Mouse (Mus musculus): ENCODE measurements around the gene Nfix. TPM values are rescaled to one million over a fixed set of nuclear protein-coding genes. Genes with fewer than 3 reads are reported as not detected.

Gene Nfix
- polyA plus RNA-seq (2014; fragmentation: Illumina TruSeq; extraction: RNeasy Lipid Tissue Mini Kit (QIAGEN cat#74804); ENCODE audit: low replicate concordance): 6.2 TPM

GRCm38 (mm10) chr8:84799999-84800831, at the start of gene Nfix:
TSS of gene Nfix (minus strand) at chr8:84800344.

GRCm38 (mm10) chr8:84846722-84847572, 46.8 kb upstream of the Nfix start, which contains the start of gene Calr:
TSS of gene Calr (minus strand) at chr8:84846934.

GRCm38 (mm10) chr8:84840248-84840999, 40.3 kb upstream of the Nfix start, which contains the start of gene Rad23a:
TSS of gene Rad23a (minus strand) at chr8:84840665.

GRCm38 (mm10) chr8:84831490-84831889, 31.3 kb upstream of the Nfix start, which contains the start of gene Gadd45gip1:
TSS of gene Gadd45gip1 (plus strand) at chr8:84831522.

GRCm38 (mm10) chr8:84822723-84823122, 22.6 kb upstream of the Nfix start, which contains the start of gene Dand5:
TSS of gene Dand5 (minus strand) at chr8:84822823.

GRCm38 (mm10) chr8:84722850-84723570, 77.1 kb downstream of the Nfix start, which contains the start of gene G430095P16Rik:
TSS of gene G430095P16Rik (plus strand) at chr8:84723007.

GRCm38 (mm10) chr8:84700941-84701911, 98.9 kb downstream of the Nfix start, which contains the start of gene Lyl1:
TSS of gene Lyl1 (plus strand) at chr8:84701457.

GRCm38 (mm10) chr8:84687705-84688100, 112.4 kb downstream of the Nfix start, which contains the start of gene Nacc1:
TSS of gene Nacc1 (minus strand) at chr8:84687862.

GRCm38 (mm10) chr8:84686191-84687002, 113.7 kb downstream of the Nfix start, which contains the start of gene Trmt1:
TSS of gene Trmt1 (plus strand) at chr8:84686307.

GRCm38 (mm10) chr8:84662581-84663065, 137.5 kb downstream of the Nfix start, which contains the start of gene Ier2:
TSS of gene Ier2 (minus strand) at chr8:84662852.

Other genes with a start within 250 kb of the Nfix start
- gene Ier2, start 137.5 kb downstream of the Nfix start, polyA plus RNA-seq (2014; fragmentation: Illumina TruSeq; extraction: RNeasy Lipid Tissue Mini Kit (QIAGEN cat#74804); ENCODE audit: low replicate concordance): 3.3 TPM
- gene Trmt1, start 114.0 kb downstream of the Nfix start, polyA plus RNA-seq (2014; fragmentation: Illumina TruSeq; extraction: RNeasy Lipid Tissue Mini Kit (QIAGEN cat#74804); ENCODE audit: low replicate concordance): 4.4 TPM
- gene Nacc1, start 112.5 kb downstream of the Nfix start, polyA plus RNA-seq (2014; fragmentation: Illumina TruSeq; extraction: RNeasy Lipid Tissue Mini Kit (QIAGEN cat#74804); ENCODE audit: low replicate concordance): 0.56 TPM
- not detected for gene Lyl1, start 98.9 kb downstream of the Nfix start, polyA plus RNA-seq (2014; fragmentation: Illumina TruSeq; extraction: RNeasy Lipid Tissue Mini Kit (QIAGEN cat#74804); ENCODE audit: low replicate concordance)
- gene G430095P16Rik, start 77.3 kb downstream of the Nfix start, polyA plus RNA-seq (2014; fragmentation: Illumina TruSeq; extraction: RNeasy Lipid Tissue Mini Kit (QIAGEN cat#74804); ENCODE audit: low replicate concordance): not detected
- 0.89 TPM for gene Dand5, start 22.5 kb upstream of the Nfix start, polyA plus RNA-seq (2014; fragmentation: Illumina TruSeq; extraction: RNeasy Lipid Tissue Mini Kit (QIAGEN cat#74804); ENCODE audit: low replicate concordance)
- gene Gadd45gip1, start 31.2 kb upstream of the Nfix start, polyA plus RNA-seq (2014; fragmentation: Illumina TruSeq; extraction: RNeasy Lipid Tissue Mini Kit (QIAGEN cat#74804); ENCODE audit: low replicate concordance): not detected
- 1.3 TPM for gene Rad23a, start 40.3 kb upstream of the Nfix start, polyA plus RNA-seq (2014; fragmentation: Illumina TruSeq; extraction: RNeasy Lipid Tissue Mini Kit (QIAGEN cat#74804); ENCODE audit: low replicate concordance)
- 432 TPM for gene Calr, start 46.6 kb upstream of the Nfix start, polyA plus RNA-seq (2014; fragmentation: Illumina TruSeq; extraction: RNeasy Lipid Tissue Mini Kit (QIAGEN cat#74804); ENCODE audit: low replicate concordance)
- 1.9 TPM for gene Farsa, start 56.6 kb upstream of the Nfix start, polyA plus RNA-seq (2014; fragmentation: Illumina TruSeq; extraction: RNeasy Lipid Tissue Mini Kit (QIAGEN cat#74804); ENCODE audit: low replicate concordance)
- gene Syce2, start 71.8 kb upstream of the Nfix start, polyA plus RNA-seq (2014; fragmentation: Illumina TruSeq; extraction: RNeasy Lipid Tissue Mini Kit (QIAGEN cat#74804); ENCODE audit: low replicate concordance): 10.3 TPM
- 33.1 TPM for gene Gcdh, start 93.6 kb upstream of the Nfix start, polyA plus RNA-seq (2014; fragmentation: Illumina TruSeq; extraction: RNeasy Lipid Tissue Mini Kit (QIAGEN cat#74804); ENCODE audit: low replicate concordance)
- gene Klf1, start 101.6 kb upstream of the Nfix start, polyA plus RNA-seq (2014; fragmentation: Illumina TruSeq; extraction: RNeasy Lipid Tissue Mini Kit (QIAGEN cat#74804); ENCODE audit: low replicate concordance): not detected
- 3.7 TPM for gene Dnase2a, start 108.2 kb upstream of the Nfix start, polyA plus RNA-seq (2014; fragmentation: Illumina TruSeq; extraction: RNeasy Lipid Tissue Mini Kit (QIAGEN cat#74804); ENCODE audit: low replicate concordance)
- gene Mast1, start 137.0 kb upstream of the Nfix start, polyA plus RNA-seq (2014; fragmentation: Illumina TruSeq; extraction: RNeasy Lipid Tissue Mini Kit (QIAGEN cat#74804); ENCODE audit: low replicate concordance): not detected
- not detected for gene Rtbdn, start 146.6 kb upstream of the Nfix start, polyA plus RNA-seq (2014; fragmentation: Illumina TruSeq; extraction: RNeasy Lipid Tissue Mini Kit (QIAGEN cat#74804); ENCODE audit: low replicate concordance)
- not detected for gene Gm49661, start 169.1 kb upstream of the Nfix start, polyA plus RNA-seq (2014; fragmentation: Illumina TruSeq; extraction: RNeasy Lipid Tissue Mini Kit (QIAGEN cat#74804); ENCODE audit: low replicate concordance)
- gene Prdx2, start 169.2 kb upstream of the Nfix start, polyA plus RNA-seq (2014; fragmentation: Illumina TruSeq; extraction: RNeasy Lipid Tissue Mini Kit (QIAGEN cat#74804); ENCODE audit: low replicate concordance): 14.6 TPM
- gene Rnaseh2a, start 169.4 kb upstream of the Nfix start, polyA plus RNA-seq (2014; fragmentation: Illumina TruSeq; extraction: RNeasy Lipid Tissue Mini Kit (QIAGEN cat#74804); ENCODE audit: low replicate concordance): 1.1 TPM
- 1.7 TPM for gene Junb, start 178.4 kb upstream of the Nfix start, polyA plus RNA-seq (2014; fragmentation: Illumina TruSeq; extraction: RNeasy Lipid Tissue Mini Kit (QIAGEN cat#74804); ENCODE audit: low replicate concordance)
- gene Hook2, start 190.3 kb upstream of the Nfix start, polyA plus RNA-seq (2014; fragmentation: Illumina TruSeq; extraction: RNeasy Lipid Tissue Mini Kit (QIAGEN cat#74804); ENCODE audit: low replicate concordance): 34.3 TPM
- gene Best2, start 214.2 kb upstream of the Nfix start, polyA plus RNA-seq (2014; fragmentation: Illumina TruSeq; extraction: RNeasy Lipid Tissue Mini Kit (QIAGEN cat#74804); ENCODE audit: low replicate concordance): not detected
- gene Asna1, start 224.9 kb upstream of the Nfix start, polyA plus RNA-seq (2014; fragmentation: Illumina TruSeq; extraction: RNeasy Lipid Tissue Mini Kit (QIAGEN cat#74804); ENCODE audit: low replicate concordance): 3.8 TPM
- gene Trir, start 226.5 kb upstream of the Nfix start, polyA plus RNA-seq (2014; fragmentation: Illumina TruSeq; extraction: RNeasy Lipid Tissue Mini Kit (QIAGEN cat#74804); ENCODE audit: low replicate concordance): 5.6 TPM
- 3.5 TPM for gene Tnpo2, start 236.6 kb upstream of the Nfix start, polyA plus RNA-seq (2014; fragmentation: Illumina TruSeq; extraction: RNeasy Lipid Tissue Mini Kit (QIAGEN cat#74804); ENCODE audit: low replicate concordance)

Measured in small intestine, adult 10 weeks (tissue).